ENCODE assay signal across 24 mouse cellular contexts in the genomic region with DNA sequence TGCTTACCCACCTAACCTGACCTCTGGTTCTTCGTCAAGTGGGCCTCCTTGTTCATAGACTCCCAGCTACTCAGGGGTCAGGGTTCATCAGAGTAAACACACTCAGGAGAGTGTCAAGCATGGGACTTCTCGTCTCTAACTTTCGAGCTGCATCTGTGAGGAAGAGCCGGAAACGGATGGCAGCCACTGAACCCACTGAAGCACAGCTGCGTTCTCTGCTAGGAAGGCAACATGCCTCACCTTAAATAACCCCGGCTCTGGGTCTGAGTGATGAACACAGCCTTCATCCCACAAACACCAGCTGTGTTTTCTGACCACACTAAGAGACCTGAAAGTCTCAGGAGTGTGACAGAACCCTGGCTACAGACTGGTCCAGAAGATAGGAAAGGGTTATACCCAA. TPM values are rescaled to one million over a fixed set of nuclear protein-coding genes. Genes with fewer than 3 reads are reported as not detected.
DNase-seq lines count a peak whose midpoint lies in the region; ATAC-seq and TF ChIP-seq lines count a peak whose summit lies in the region.
"Had no signal": no experiment of that assay in that cellular context is flagged by ENCODE, and none has a peak within 500 bp of the region (broad histone marks: within the 10 kb centered on the region; RNA-seq: fewer than 3 reads in every experiment).

No protein-coding gene starts in this region.

- intact Hi-C loops in left cerebral cortex, postnatal 14 days (cut with DNase I) = no loop called here

- H3K4me3 ChIP-seq in liver, postnatal 0 days (ENCODE audit: low read depth, low read length) = no peak overlapping the region
- H3K4me3 ChIP-seq in liver, embryonic 11.5 days (ENCODE audit: low read depth, low read length) = no peak overlapping the region
- H3K4me3 ChIP-seq: embryonic facial prominence, embryonic 10.5 days; erythroblast, embryonic 14.5 days; gastrocnemius, adult 2 months; limb, embryonic 12.5 days; liver, embryonic 15.5 days; neural tube, embryonic 12.5 days had no signal

- no peak overlapping the region for H3K4me2 ChIP-seq in liver, postnatal 0 days (ENCODE audit: low read depth, low read length)
- no peak overlapping the region for H3K4me2 ChIP-seq in liver, embryonic 11.5 days
- H3K4me2 ChIP-seq: limb, embryonic 12.5 days; liver, embryonic 15.5 days; neural tube, embryonic 12.5 days had no signal

- WGBS in liver, postnatal 0 days (ENCODE audit: insufficient replicate concordance) = 48% methylated on average over 7 of the region's 7 CpGs
- WGBS in liver, embryonic 11.5 days = 76% methylated on average over 7 of the region's 7 CpGs

- no peaks in the 10 kb centered on the region for H3K27me3 ChIP-seq in liver, postnatal 0 days (ENCODE audit: insufficient read depth, low read length)
- no peaks in the 10 kb centered on the region for H3K27me3 ChIP-seq in liver, embryonic 11.5 days (replicated peaks; ENCODE audit: control insufficient read depth, insufficient read depth, low read length)
- H3K27me3 ChIP-seq: limb, embryonic 12.5 days; liver, embryonic 15.5 days; neural tube, embryonic 12.5 days had no signal

- H3K9me3 ChIP-seq in liver, postnatal 0 days (ENCODE audit: low read length) = no peaks in the 10 kb centered on the region
- H3K9me3 ChIP-seq in liver, embryonic 11.5 days (ENCODE audit: control insufficient read depth, low read length) = no peaks in the 10 kb centered on the region
- H3K9me3 ChIP-seq: embryonic facial prominence, embryonic 10.5 days; limb, embryonic 12.5 days; liver, embryonic 15.5 days; neural tube, embryonic 12.5 days had no signal

- TF ChIP-seq EP300 in liver, postnatal 0 days (IDR thresholded peaks at IDR 0.05; ENCODE audit: low read depth) = no peak

- no peak for TF ChIP-seq CTCF in liver, postnatal 0 days (IDR thresholded peaks at IDR 0.05; ENCODE audit: low read depth)

- no peak for DNase-seq in liver, postnatal 0 days
- DNase-seq in liver, embryonic 11.5 days (ENCODE audit: low spot score) = no peak
- DNase-seq in thymus, postnatal 25 days = peak; percentile 82
- DNase-seq in kidney, adult 11 months = no peak
- no peak for DNase-seq in adrenal gland, adult 18-20 months (ENCODE audit: low spot score in 2 of 2)
- no peak for DNase-seq in left cerebral cortex, postnatal 14 days (ENCODE audit: low spot score in 2 of 2)
- DNase-seq: cerebellum, postnatal 14 days; gastrocnemius, adult 2 months; kidney, adult 9 months had no signal

- no peak overlapping the region; the same call in 1 of the 2 replicates for H3K27ac ChIP-seq in liver, postnatal 0 days (ENCODE audit: low read depth)
- no peak overlapping the region for H3K27ac ChIP-seq in liver, embryonic 11.5 days (ENCODE audit: low read depth, low read length)
- H3K27ac ChIP-seq: embryonic facial prominence, embryonic 10.5 days; gastrocnemius, adult 2 months; limb, embryonic 12.5 days; liver, embryonic 15.5 days; macrophage; neural tube, embryonic 12.5 days had no signal

- H3K4me1 ChIP-seq in liver, postnatal 0 days (ENCODE audit: insufficient read depth) = no peaks in the 10 kb centered on the region; the same call in 1 of the 2 replicates
- no peaks in the 10 kb centered on the region for H3K4me1 ChIP-seq in liver, embryonic 11.5 days (replicated peaks; ENCODE audit: control insufficient read depth, insufficient read depth, low read length)
- H3K4me1 ChIP-seq: limb, embryonic 12.5 days; liver, embryonic 15.5 days; neural tube, embryonic 12.5 days had no signal

- no peaks in the 10 kb centered on the region for H3K36me3 ChIP-seq in liver, postnatal 0 days (replicated peaks; ENCODE audit: insufficient read depth, low read length)
- no peaks in the 10 kb centered on the region for H3K36me3 ChIP-seq in liver, embryonic 11.5 days (ENCODE audit: control insufficient read depth, insufficient read depth, low read length)
- H3K36me3 ChIP-seq: embryonic facial prominence, embryonic 10.5 days; limb, embryonic 12.5 days; liver, embryonic 15.5 days; neural tube, embryonic 12.5 days had no signal

- peak; percentile 36; the same call in 1 of the 2 replicates for ATAC-seq in liver, postnatal 0 days
- no peak for ATAC-seq in liver, embryonic 11.5 days (replicated peaks; ENCODE audit: low FRiP score)
- peak; percentile 59 for ATAC-seq in activated CD4-positive, CD25-positive, alpha-beta regulatory T cell, adult 4 months
- peak; percentile 33; the same call in 1 of the 2 replicates for ATAC-seq in neutrophil, adult 5-6 weeks (ENCODE audit: extremely low read depth, insufficient number of reproducible peaks, low FRiP score, poor library complexity, severe bottlenecking)
- ATAC-seq: forebrain, embryonic 16.5 days; hindbrain, embryonic 16.5 days had no signal

- no peak overlapping the region for H3K9ac ChIP-seq in liver, postnatal 0 days (replicated peaks)
- no peak overlapping the region for H3K9ac ChIP-seq in liver, embryonic 11.5 days (ENCODE audit: low read depth, low read length)
- H3K9ac ChIP-seq: limb, embryonic 12.5 days; liver, embryonic 15.5 days; neural tube, embryonic 12.5 days had no signal

RNA-seq across cellular contexts. Expression of a gene that starts 10.0 kb away (rescaled TPM):
- 0.32 and 0.36 TPM in 2 replicates for polyA plus RNA-seq in liver, postnatal 0 days (2015; fragmentation: Nextera tagmentation; extraction: Ambion mirVana)
- 0.09 TPM in 1 of 2 replicates, not detected in the other for polyA plus RNA-seq in liver, embryonic 11.5 days (2014; fragmentation: Nextera tagmentation; extraction: Ambion mirVana)
- under 1 TPM in 1 of 2 experiments, not detected in 1; 0.80 TPM for polyA plus RNA-seq in activated CD4-positive, CD25-positive, alpha-beta regulatory T cell, adult 4 months (2017; shearing (Covaris generic))
- 1.1 TPM in 1 of 2 replicates, not detected in the other for total RNA-seq in neutrophil, adult 5-6 weeks (2017)
- total RNA-seq in adrenal gland, adult 18-20 months (2021) = not detected
- total RNA-seq in left cerebral cortex, postnatal 14 days (2021) = not detected
- total RNA-seq: adrenal gland, postnatal 4 days; gastrocnemius, adult 2 months; heart, postnatal 25 days; left cerebral cortex, adult 18-20 months; midbrain, postnatal 0 days had no signal
- polyA plus RNA-seq: embryonic facial prominence, embryonic 10.5 days; erythroblast, embryonic 14.5 days; forebrain, embryonic 16.5 days; limb, embryonic 12.5 days; liver, embryonic 15.5 days; small intestine, adult 2 months had no signal

RNA-seq across cellular contexts. Expression of a gene that starts 37.8 kb away (rescaled TPM):
- not detected in 2 replicates for polyA plus RNA-seq in liver, postnatal 0 days (2015; fragmentation: Nextera tagmentation; extraction: Ambion mirVana)
- not detected in 2 replicates for polyA plus RNA-seq in liver, embryonic 11.5 days (2014; fragmentation: Nextera tagmentation; extraction: Ambion mirVana)
- polyA plus RNA-seq in activated CD4-positive, CD25-positive, alpha-beta regulatory T cell, adult 4 months (2017; shearing (Covaris generic)) = under 1 TPM in 1 of 2 experiments, not detected in 1; 0.30 TPM
- not detected in 2 replicates for total RNA-seq in neutrophil, adult 5-6 weeks (2017)
- total RNA-seq in adrenal gland, adult 18-20 months (2021) = not detected
- 1 to 10 TPM; 3.7 to 5.1 TPM for total RNA-seq in left cerebral cortex, postnatal 14 days (2021)
- total RNA-seq: adrenal gland, postnatal 4 days; gastrocnemius, adult 2 months; heart, postnatal 25 days; midbrain, postnatal 0 days had no signal
- polyA plus RNA-seq: embryonic facial prominence, embryonic 10.5 days; erythroblast, embryonic 14.5 days; forebrain, embryonic 16.5 days; hindbrain, embryonic 16.5 days; limb, embryonic 12.5 days; liver, embryonic 15.5 days; macrophage; midbrain, postnatal 0 days; neural tube, embryonic 12.5 days; small intestine, adult 2 months had no signal

RNA-seq across cellular contexts. Expression of a gene that starts 44.8 kb away (rescaled TPM):
- polyA plus RNA-seq in liver, postnatal 0 days (2015; fragmentation: Nextera tagmentation; extraction: Ambion mirVana) = 4.9 and 5.4 TPM in 2 replicates
- 0.26 and 0.31 TPM in 2 replicates for polyA plus RNA-seq in liver, embryonic 11.5 days (2014; fragmentation: Nextera tagmentation; extraction: Ambion mirVana)
- polyA plus RNA-seq in activated CD4-positive, CD25-positive, alpha-beta regulatory T cell, adult 4 months (2017; shearing (Covaris generic)) = 1 to 10 TPM in 1 of 2 experiments, not detected in 1; 3.8 TPM
- 181 and 203 TPM in 2 replicates for total RNA-seq in neutrophil, adult 5-6 weeks (2017)
- 1 to 10 TPM; 1.1 to 3.2 TPM for total RNA-seq in adrenal gland, adult 18-20 months (2021)
- total RNA-seq in left cerebral cortex, postnatal 14 days (2021) = 1 to 10 TPM; 5.1 to 5.4 TPM
- polyA plus RNA-seq: erythroblast, embryonic 14.5 days had no signal

Comparison
In these comparisons a context has a peak if more than half of its experiments do, and no peak if none do; other contexts are left out.
1. RNA of a gene that starts 44.8 kb away (total RNA-seq): 181 to 203 TPM in neutrophil, adult 5-6 weeks; 5.1 to 5.4 TPM in left cerebral cortex, postnatal 14 days and 1.1 to 3.2 TPM in adrenal gland, adult 18-20 months; every median in the first group is over 10 times any median in the second.